Mouse (Mus musculus) CD4-positive helper T cell, adult 2 months (primary cell): Measurements from ENCODE around the gene Cnot11.

Source experiments
- DNase-seq: peaks from one replicate; pipeline ENCODE4 v3.0.0-alpha.2; 2012; ENCODE audit warnings: low read depth, missing footprints, low spot score

Cnot11 gene

DNA sequence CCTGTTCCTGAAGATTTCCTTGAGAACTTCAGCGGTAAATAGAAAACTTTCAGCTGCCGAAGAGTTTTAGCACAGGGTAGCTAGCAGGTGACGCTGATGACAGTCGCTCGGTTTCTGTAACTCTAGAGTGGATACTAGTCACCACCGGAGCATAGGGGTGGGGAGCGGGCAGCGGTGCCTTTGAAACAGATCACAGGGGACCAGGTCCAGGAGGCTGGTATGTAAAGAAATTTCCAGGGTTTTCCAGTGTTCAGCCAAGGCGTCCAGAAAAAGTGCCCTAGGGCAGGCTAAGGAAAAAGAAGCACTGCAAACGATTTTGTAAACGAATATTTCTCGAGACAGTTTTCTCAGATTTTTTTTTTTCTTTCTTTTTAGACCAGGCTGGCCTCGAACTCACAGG lies at the start of gene Cnot11:
Cnot11 (plus strand) TSS at position 162 of the 400 bp plus-strand sequence.
- DNase-seq, result no peak

DNA sequence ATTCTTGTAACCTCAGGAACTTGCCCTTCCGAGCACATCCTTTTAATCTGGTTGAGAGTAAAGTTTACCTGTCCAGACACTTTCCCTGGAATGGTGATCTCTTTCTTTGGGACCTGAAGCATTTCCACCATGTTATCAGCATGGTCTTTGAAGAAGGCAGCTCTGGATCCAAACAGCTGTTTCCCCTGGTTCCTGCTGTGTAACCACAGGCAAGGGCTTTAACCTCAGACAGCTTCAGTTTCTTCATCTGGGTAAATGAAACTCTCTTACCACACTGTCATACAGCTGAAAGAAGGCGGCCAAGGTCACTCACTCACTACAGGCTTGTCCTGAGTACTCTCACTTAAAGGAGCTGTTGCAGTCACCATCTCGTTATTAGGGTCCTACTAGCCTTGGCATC lies 47.4 kb upstream of the Cnot11 start:
- DNase-seq, result no peak

DNA sequence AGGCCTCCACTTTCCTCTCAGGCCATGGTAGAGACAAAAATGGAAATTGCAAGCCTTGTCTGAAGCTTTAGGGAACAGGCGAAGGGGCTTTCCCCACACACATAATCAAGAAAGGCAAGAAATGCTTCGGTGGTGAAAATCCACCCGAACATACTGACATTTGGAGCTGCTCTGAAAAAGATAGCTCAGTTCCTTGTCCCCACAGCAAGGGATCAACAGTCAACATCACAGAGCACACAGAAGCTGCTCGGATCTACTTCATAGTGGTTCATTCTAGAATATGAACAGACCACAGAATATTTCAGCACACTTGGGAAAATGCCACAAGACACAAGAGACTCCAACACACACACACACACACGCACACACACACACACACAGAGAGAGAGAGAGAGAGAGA lies 41.6 kb upstream of the Cnot11 start:
- DNase-seq, result no peak

DNA sequence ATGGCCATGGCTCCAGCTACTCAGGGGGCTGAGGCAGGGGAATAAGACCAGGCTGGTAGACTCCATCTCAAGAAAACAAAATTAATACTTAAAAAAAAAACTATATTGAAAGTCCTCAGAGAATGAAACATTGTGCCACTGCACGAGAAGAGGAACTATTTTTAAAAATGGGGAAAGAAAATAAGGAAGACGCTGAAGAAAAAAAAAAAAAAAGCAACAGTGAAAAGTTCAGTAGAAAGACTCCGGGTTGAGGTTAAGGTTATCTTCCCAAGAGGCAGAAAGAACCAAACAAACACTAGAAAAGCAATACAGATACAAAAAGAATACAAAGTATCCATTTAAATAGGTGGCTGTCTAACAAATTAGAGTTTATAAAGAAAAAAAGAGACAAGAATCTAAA lies 41.1 kb upstream of the Cnot11 start:
- DNase-seq, result no peak

DNA sequence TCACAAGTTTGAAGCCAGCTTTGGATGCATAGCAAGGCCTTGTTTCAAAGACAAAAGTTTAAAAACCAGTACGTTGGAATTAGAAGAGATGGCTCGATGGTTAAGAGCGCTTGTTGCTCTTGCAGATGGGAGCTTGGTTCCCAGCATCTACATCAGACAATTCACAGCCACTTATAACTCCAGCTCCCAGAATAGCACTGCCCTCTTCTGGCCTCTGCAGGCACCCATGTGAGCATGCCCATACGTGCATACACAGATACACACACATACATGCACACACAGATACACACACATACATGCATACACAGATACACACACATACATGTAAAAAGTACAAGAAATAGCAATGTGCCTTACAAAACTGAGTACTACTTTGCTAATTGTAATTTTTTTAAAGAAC lies 37.8 kb upstream of the Cnot11 start:
- DNase-seq, result no peak

- DNase-seq, result no peak
Observed at GRCm38 (mm10) chr1:39497748-39498147, 37.0 kb upstream of the Cnot11 start.

GRCm38 (mm10) chr1:39499485-39499941 lies 35.3 kb upstream of the Cnot11 start:
- no peak for DNase-seq

DNA sequence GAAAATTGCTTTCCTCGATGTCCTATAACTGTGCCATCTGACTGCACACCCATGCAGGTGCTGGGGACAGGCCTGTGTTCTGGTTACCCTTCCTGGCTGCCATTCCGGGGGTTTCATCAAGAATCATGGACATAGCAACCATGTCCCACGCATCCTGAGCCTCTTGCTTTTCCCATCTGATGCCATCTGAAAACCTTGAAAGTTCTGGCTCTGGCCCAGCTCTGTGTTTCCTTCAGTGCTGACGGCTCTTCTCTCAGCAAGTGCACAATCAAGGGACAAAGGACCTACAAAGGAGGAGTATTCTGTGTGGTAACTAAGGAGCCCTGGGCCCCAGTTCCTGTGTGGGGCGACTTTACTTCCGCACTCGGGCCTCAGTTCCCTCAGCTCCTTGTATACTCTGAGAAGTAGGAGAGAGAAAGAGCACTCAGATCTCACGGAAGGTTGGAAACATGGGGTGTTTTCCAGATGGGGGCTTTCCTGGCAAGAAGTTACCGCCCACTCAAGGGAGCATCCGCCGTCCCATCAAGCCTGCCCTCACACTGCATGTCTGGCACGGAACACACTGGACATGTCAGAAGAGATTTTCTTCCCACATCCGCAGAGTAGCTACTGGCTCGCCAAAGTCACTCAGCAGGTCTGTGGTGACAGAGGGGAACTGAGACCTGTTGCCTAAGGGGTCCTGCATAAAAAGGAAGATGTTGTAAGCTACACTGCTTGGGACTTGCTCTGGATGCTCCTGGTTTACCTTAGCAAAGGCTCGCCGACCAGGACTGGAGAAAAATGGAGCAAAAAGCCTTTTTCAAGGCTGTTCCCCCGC lies 31.8 kb upstream of the Cnot11 start:
- DNase-seq, result peak; percentile 23

DNA sequence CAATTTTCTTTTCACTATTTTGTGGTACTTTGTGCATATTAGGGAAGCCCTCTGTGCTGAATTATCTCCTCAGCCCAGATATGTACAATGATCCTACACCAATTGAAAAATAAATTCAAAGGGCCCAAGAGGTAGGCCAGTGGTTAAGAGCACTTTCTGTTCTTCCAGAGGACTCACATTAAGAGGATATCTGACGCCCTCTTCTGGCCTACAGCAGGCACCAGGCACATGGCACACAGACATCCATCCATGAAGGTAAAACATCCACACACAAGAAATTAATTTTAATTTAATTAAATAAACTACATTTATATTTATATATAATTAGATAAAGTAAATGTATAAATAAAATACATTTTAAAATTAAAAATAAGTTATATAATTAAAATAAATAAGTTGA lies 30.5 kb upstream of the Cnot11 start:
- peak; percentile 29 for DNase-seq

DNA sequence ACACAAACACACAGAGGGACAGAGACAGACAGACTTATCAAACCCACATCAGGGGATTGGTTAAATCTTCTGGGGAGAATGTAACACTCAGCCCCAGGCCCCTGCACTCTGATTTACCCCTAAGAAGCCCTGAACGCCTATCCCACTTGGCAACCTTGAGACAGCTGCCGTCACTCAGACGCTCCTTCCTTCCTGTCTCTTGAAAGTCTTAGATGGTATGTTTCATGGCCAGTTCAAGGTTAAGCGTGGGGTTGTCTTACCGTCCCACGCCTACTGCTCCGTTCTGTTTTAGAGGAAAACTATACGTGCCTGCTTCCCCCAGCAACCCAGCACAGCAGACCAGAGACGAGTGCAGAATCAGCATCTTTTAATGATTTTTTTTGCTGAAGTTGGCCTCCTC lies 29.2 kb upstream of the Cnot11 start:
- no peak for DNase-seq

- DNase-seq, result no peak
Observed at GRCm38 (mm10) chr1:39511775-39512174, 23.0 kb upstream of the Cnot11 start.

GRCm38 (mm10) chr1:39512183-39512582 lies 22.6 kb upstream of the Cnot11 start:
- DNase-seq, result no peak

DNA sequence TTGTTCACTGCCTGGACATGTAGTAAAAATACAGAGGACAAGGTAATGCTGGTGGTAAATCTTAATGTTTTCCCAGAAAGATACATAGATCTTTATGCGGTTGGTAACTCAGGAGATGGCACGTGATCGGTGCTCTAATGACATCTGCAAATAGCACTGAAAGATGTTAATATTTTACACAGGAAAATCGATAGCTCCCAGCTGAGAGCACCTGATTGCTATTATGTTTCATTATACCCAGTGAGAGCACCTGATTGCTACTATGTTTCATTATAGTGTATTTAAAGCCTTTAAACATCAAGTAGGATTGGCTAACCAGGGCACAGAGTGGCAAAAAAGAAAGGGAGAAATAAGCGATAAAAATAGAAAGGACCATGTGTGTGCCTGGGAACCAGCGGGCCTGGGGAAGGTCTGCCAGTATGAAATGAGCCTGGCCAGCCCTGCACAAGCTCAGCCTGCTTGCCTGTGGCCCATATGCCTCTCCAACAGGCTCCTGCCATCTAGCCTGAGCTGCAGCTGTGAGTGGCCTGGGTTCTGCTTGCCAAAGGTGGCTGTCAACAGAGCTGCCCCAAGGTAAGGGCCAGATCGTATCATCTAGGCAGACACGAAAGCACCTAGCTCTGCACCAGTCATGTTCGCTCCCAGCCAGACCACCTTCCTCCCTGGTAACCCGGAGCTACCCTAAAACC lies 19.3 kb upstream of the Cnot11 start:
- no peak for DNase-seq

GRCm38 (mm10) chr1:39521326-39521725 lies 13.5 kb upstream of the Cnot11 start:
- DNase-seq, result no peak

DNA sequence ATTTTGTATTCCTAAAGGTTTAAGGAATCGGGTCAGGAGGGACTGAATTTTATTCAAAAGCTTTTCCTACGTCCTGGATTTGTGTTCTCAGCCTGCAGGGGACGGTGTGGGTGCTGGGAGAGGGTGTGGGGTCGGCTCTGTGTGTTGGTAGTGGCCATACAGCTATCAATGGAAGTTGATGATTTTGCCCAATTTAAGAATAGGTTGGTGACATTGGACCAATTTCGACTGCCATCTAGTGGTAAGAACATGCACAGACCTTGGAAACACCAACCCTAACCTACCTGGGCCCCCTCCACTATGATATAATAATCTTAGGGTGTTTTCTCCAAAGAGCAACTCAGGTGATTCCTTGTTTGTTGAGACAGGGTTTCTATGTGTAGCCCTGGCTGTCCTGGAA lies 12.3 kb upstream of the Cnot11 start:
- peak; percentile 44 for DNase-seq

DNA sequence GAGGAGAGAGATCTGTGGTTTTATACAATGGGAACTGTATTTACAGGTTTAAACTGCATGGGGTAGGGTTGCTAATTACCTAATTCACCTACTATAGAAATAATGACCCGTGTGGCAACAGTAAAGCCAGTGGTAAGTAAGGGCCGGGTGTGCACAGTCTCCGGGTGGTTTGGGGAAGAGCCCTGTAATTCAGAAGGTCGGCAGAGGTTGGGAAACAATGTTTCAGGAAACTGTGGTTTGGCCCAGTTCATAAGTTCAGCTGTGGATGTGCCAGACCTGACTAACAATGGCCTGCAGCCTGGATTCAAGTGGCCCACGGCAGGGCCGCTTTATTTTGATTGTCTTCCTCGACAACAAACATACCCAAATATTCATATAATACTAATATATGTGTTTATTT lies 9.0 kb upstream of the Cnot11 start:
- no peak for DNase-seq

- no peak for DNase-seq
Observed at GRCm38 (mm10) chr1:39526371-39527167, 8.2 kb upstream of the Cnot11 start.

DNA sequence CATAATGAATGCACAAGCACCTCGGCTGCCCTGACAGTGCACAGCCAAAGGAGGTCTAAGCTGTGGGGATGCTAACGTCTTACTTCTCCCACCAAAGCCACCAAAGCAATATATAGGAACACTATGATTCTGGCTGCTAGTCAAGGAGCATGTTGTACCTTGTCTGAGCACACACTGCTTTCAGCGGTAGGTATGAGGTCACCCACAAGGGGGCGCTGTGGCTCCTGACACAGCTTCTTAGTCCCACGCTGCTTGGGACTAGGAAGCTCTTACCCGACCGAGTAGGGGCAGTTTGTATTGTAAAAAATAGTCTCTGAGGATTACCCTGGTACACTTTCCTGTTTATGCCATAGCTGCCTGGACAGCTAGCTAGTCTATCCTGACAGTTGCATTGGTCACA lies 7.4 kb upstream of the Cnot11 start:
- DNase-seq, result peak; percentile 80

GRCm38 (mm10) chr1:39528319-39528718 lies 6.5 kb upstream of the Cnot11 start:
- DNase-seq, result no peak

DNA sequence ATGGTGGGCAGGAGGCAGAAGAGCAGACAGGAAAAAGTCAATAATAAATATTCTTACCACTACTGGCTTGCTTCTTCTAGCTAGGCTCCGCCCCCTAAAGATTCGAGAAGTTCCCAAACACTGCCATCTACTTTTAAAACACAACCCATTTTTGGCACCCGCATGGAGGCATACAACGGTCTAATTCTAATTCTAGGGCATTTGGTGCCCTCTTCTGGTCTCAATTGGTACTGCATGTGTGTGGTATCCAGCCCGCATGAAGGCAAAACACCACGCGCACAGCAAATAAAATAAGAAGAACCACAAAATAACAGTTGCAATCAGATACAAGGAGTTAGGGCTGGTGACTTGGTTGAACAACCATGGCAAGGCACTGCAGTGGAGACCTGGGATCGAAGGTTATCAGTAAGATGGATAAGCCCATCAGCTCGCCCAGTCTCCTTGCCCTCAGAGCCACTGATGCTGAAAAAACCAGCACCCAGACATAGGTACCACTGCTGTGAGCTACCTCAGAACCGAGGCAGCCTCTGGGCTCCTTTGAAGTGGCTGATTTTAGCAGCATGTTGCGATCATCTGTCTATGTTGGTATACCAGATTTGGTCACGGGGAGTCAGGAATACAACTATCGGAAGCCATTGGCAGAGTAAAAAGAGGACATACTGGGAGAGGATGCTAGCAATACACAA lies 4.4 kb upstream of the Cnot11 start:
- DNase-seq, result peak; percentile 83

- DNase-seq, result no peak
Observed at GRCm38 (mm10) chr1:39531036-39531435, 3.8 kb upstream of the Cnot11 start.

DNA sequence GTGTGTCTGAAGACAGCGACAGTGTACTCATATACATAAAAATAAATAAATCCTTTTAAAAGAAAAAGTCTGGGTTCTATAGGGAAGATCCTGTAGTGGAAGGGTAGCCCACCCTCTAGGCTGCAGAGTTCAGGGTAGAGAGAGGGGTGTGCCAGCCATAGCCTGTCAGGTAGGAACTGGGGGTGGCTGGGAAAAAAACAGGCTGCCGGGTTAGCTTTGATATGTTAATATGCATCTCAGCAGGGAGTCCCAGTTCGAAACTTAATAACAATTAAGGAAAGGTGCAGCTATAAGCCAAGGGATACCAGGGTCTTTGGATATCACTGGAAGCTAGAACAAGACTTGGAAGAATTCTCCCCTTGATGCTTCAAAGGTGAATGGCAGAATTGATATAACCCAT lies 875 bp upstream of the Cnot11 start:
- DNase-seq, result no peak
